Mouse (Mus musculus) embryonic facial prominence, embryonic 10.5 days (tissue): ENCODE data around the gene Nup133. TPM values are rescaled to one million over a fixed set of nuclear protein-coding genes. Genes with fewer than 3 reads are reported as not detected.

Source experiments
- DNase-seq: peaks from one replicate; pipeline ENCODE4 v3.0.0-alpha.2; 2017; ENCODE audit warnings: low spot score
- H3K27ac ChIP-seq: fragments of 300-500 bp; sonication (generic); replicated peaks from 2 replicates; pipeline ENCODE4 v1.5.1; 2016; ENCODE audit warnings: mild to moderate bottlenecking
- H3K27me3 ChIP-seq: fragments of 300-500 bp; sonication (generic); replicated peaks from 2 replicates; pipeline ENCODE4 v1.6.1; 2016; ENCODE audit warnings: low read depth, mild to moderate bottlenecking; ENCODE audit not compliant: poor library complexity, severe bottlenecking
- H3K36me3 ChIP-seq: fragments of 300-500 bp; sonication (generic); replicated peaks from 2 replicates; pipeline ENCODE4 v1.6.1; 2016; ENCODE audit warnings: mild to moderate bottlenecking, moderate library complexity
- H3K4me1 ChIP-seq: fragments of 300-500 bp; sonication (generic); 2 replicates; pipeline ENCODE4 v1.6.1; 2016
- H3K4me3 ChIP-seq: fragments of 300-500 bp; sonication (generic); 2 replicates; pipeline ENCODE4 v1.5.1; 2016; ENCODE audit warnings: mild to moderate bottlenecking, moderate library complexity
- H3K9me3 ChIP-seq: fragments of 300-500 bp; sonication (generic); 2 replicates; pipeline ENCODE4 v1.6.1; 2016; ENCODE audit warnings: mild to moderate bottlenecking
- WGBS: fragments of 180-500 bp; shearing (Covaris S2); methylation state at CpG from one replicate; pipeline ENCODE4 v1.1.7; 2016; 5-methylcytosine and 5-hydroxymethylcytosine counted together
- polyA plus RNA-seq: library from polyadenylated mRNA; unstranded; fragments of >200 nt; fragmentation: Nextera tagmentation; extraction: Ambion mirVana; gene quantifications from 2 replicates; pipeline ENCODE4 v1.2.1, GENCODE M21; 2016

Gene Nup133
- 54.2 and 60.6 TPM in 2 replicates for polyA plus RNA-seq

- peak within 1 kb of the TSS; percentile 89 for H3K27ac ChIP-seq
- H3K4me1 ChIP-seq: peaks cover 18% of the 10 kb centered on the region
- WGBS: under 1% methylated on average over 77 of the region's 77 CpGs
- H3K4me3 ChIP-seq: peak within 1 kb of the TSS; percentile 75
- no peaks in the 10 kb centered on the region for H3K9me3 ChIP-seq
- H3K27me3 ChIP-seq: no peaks in the 10 kb centered on the region
- peaks cover 41% of the 10 kb centered on the region for H3K36me3 ChIP-seq
- DNase-seq: peak; percentile 99
These were observed at the start of gene Nup133 for GRCm38 (mm10) chr8:123948942-123949685. Gene Nup133, minus strand, starts transcription at chr8:123949265.

- 85% methylated on average over 3 of the region's 3 CpGs for WGBS
- Histone ChIP-seq H3K36me3 (peaks cover 55% of the 10 kb centered on the region), H3K27me3 (no peaks in the 10 kb centered on the region), H3K4me1 (no peaks in the 10 kb centered on the region), H3K4me3 (no peak overlapping the region), H3K27ac (no peak overlapping the region), H3K9me3 (no peaks in the 10 kb centered on the region)
- no peak for DNase-seq
These were observed 44.9 kb upstream of the Nup133 start for GRCm38 (mm10) chr8:123993997-123994396.

DNA sequence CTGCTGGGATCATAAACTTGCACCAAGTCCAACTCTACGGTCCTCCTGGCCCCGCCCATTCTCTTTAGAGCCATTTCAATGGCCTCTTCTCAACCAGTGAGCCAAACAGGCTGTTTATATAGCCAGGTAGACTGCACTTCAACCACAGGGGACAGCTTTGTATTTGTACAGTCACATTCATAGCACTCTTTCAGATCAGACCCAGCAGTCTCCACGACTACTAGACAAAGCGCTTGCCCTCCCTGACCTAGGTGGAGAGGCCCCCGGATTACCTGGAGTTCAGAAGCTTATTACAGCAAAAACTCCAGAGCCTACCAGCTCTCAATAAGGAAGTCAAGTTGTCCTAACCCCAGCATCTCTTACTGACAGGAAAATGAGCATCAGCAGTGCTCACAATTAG is 44.5 kb upstream of the Nup133 start:
- no peak for DNase-seq
- Histone ChIP-seq H3K27ac (no peak overlapping the region), H3K36me3 (peaks cover 51% of the 10 kb centered on the region), H3K27me3 (no peaks in the 10 kb centered on the region), H3K4me3 (no peak overlapping the region), H3K9me3 (no peaks in the 10 kb centered on the region), H3K4me1 (no peaks in the 10 kb centered on the region)
- 85% methylated on average over 5 of the region's 5 CpGs for WGBS

DNA sequence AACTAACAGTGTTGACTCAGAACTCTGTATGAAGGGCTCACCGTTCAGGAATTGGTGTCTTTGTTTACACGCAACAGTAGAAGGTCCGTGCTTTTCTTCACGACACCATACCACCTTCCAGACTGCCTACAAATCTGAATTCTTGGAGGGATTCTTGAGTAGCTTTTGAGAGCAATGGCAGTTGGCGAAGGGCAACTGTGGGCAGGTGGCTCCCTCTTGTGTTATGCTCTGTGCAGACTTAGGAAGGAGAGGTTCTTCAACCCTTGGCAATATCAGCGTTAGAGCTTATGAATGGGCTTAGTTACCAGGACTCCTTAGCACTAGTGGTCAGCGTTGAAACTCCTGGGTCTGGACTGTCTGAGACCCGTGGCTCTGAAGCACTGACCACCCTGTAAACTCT is 43.5 kb upstream of the Nup133 start:
- no peaks in the 10 kb centered on the region for H3K27me3 ChIP-seq
- WGBS: 88% methylated on average over 8 of the region's 8 CpGs
- no peak overlapping the region for H3K27ac ChIP-seq
- no peaks in the 10 kb centered on the region for H3K9me3 ChIP-seq
- peaks cover 41% of the 10 kb centered on the region for H3K36me3 ChIP-seq
- H3K4me1 ChIP-seq: no peaks in the 10 kb centered on the region
- DNase-seq: no peak
- no peak overlapping the region for H3K4me3 ChIP-seq

- no peak overlapping the region for H3K27ac ChIP-seq
- H3K4me3 ChIP-seq: no peak overlapping the region
- DNase-seq: no peak
- 88% methylated on average over 13 of the region's 13 CpGs for WGBS
- no peaks in the 10 kb centered on the region for H3K9me3 ChIP-seq
- H3K4me1 ChIP-seq: no peaks in the 10 kb centered on the region
- peaks cover 23% of the 10 kb centered on the region for H3K36me3 ChIP-seq
- H3K27me3 ChIP-seq: no peaks in the 10 kb centered on the region
These were observed 41.4 kb upstream of the Nup133 start for GRCm38 (mm10) chr8:123990277-123991049.

GRCm38 (mm10) chr8:123989128-123989527 is 40.1 kb upstream of the Nup133 start:
- Histone ChIP-seq H3K27me3 (no peaks in the 10 kb centered on the region), H3K27ac (no peak overlapping the region), H3K4me3 (no peak overlapping the region), H3K36me3 (peaks cover 10% of the 10 kb centered on the region), H3K4me1 (no peaks in the 10 kb centered on the region), H3K9me3 (no peaks in the 10 kb centered on the region)
- no peak for DNase-seq
- WGBS: 79% methylated on average over 7 of the region's 7 CpGs

DNA sequence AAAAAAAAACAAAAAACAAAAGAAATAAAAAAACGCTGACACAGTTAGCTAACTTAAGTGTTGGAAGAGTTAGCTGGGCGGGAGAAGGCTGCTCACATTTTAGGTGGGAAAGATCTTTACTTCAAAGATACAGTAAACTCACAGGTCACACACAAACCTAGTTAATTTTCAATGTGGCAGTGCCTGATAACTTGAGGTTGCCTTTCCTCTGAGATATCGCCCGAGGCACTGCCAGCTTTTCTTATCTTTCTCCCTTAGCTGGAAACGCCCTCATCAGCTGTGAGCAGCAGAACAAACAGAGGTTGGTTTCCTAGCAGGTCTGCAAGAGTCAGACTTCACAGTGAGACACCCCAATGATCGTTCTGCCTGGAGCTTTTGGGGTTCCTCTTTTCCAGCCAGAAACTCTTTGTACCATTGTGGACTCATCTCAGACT is 39.6 kb upstream of the Nup133 start:
- Histone ChIP-seq H3K27ac (no peak overlapping the region), H3K4me1 (no peaks in the 10 kb centered on the region; the same call in 1 of the 2 replicates), H3K27me3 (no peaks in the 10 kb centered on the region), H3K4me3 (no peak overlapping the region), H3K36me3 (peaks cover 5% of the 10 kb centered on the region), H3K9me3 (no peaks in the 10 kb centered on the region)
- DNase-seq: no peak
- 69% methylated on average over 6 of the region's 6 CpGs for whole genome bisulfite sequencing

GRCm38 (mm10) chr8:123982826-123983400 is 33.8 kb upstream of the Nup133 start, which contains the start of gene Abcb10:
Gene Abcb10, minus strand, starts transcription at chr8:123983122.
- H3K4me1 ChIP-seq: peaks cover 28% of the 10 kb centered on the region
- H3K27me3 ChIP-seq: peaks cover 18% of the 10 kb centered on the region
- no peaks in the 10 kb centered on the region for H3K36me3 ChIP-seq
- DNase-seq: peak; percentile 91
- peak within 1 kb of the TSS; percentile 92 for H3K27ac ChIP-seq
- no peaks in the 10 kb centered on the region for H3K9me3 ChIP-seq
- WGBS: under 1% methylated on average over 56 of the region's 56 CpGs
- peak within 1 kb of the TSS; percentile 88 for H3K4me3 ChIP-seq

GRCm38 (mm10) chr8:123982291-123982793 is 33.3 kb upstream of the Nup133 start:
- Histone ChIP-seq H3K36me3 (no peaks in the 10 kb centered on the region), H3K27me3 (peaks cover 18% of the 10 kb centered on the region), H3K27ac (peak overlapping the region; percentile 92), H3K4me3 (peak overlapping the region; percentile 88), H3K4me1 (peaks cover 28% of the 10 kb centered on the region), H3K9me3 (no peaks in the 10 kb centered on the region)
- under 1% methylated on average over 48 of the region's 48 CpGs for whole genome bisulfite sequencing
- peak; percentile 61 for DNase-seq

GRCm38 (mm10) chr8:123981674-123982073 is 32.6 kb upstream of the Nup133 start:
- Histone ChIP-seq H3K9me3 (no peaks in the 10 kb centered on the region), H3K36me3 (no peaks in the 10 kb centered on the region), H3K4me1 (peaks cover 28% of the 10 kb centered on the region), H3K27ac (no peak overlapping the region), H3K4me3 (peak overlapping the region; percentile 88), H3K27me3 (peaks cover 18% of the 10 kb centered on the region)
- DNase-seq: no peak
- 63% methylated on average over 4 of the region's 4 CpGs for WGBS

- 61% methylated on average over 4 of the region's 4 CpGs for WGBS
- 0 out of 2 replicates have a peak overlapping the region, but pooled peaks have one; percentile 88 for H3K4me3 ChIP-seq
- H3K4me1 ChIP-seq: peaks cover 28% of the 10 kb centered on the region
- no peak overlapping the region for H3K27ac ChIP-seq
- peaks cover 18% of the 10 kb centered on the region for H3K27me3 ChIP-seq
- 0 out of 2 replicates have a peak, but pooled peaks cover under 1% of the 10 kb centered on the region for H3K36me3 ChIP-seq
- DNase-seq: no peak
- no peaks in the 10 kb centered on the region for H3K9me3 ChIP-seq
These were observed 31.2 kb upstream of the Nup133 start for GRCm38 (mm10) chr8:123980239-123980638.

DNA sequence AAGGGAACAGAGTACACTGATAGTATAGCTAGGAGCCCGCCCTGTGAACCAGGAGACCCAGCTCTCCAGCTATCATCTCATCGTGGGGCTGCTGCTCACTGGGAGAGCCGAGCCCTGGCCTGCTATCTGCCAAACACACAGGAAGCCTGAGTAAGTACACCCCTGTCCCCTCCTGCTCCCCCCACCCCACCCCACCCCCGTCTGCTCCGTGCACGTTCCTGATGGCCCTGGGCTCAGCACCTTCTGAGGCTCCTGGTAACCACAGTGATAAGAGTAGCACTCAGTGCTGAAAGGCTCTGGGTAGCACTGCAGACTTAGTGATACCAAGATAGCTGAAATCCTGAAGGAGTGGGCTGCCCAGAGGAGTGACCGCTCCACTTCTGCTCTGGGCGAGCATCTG is 29.9 kb upstream of the Nup133 start:
- 75% methylated on average over 8 of the region's 8 CpGs for WGBS
- H3K27ac ChIP-seq: no peak overlapping the region
- no peak for DNase-seq
- H3K36me3 ChIP-seq: 0 out of 2 replicates have a peak, but pooled peaks cover 4% of the 10 kb centered on the region
- peaks cover 18% of the 10 kb centered on the region for H3K27me3 ChIP-seq
- no peak overlapping the region; the same call in 1 of the 2 replicates for H3K4me3 ChIP-seq
- H3K4me1 ChIP-seq: peaks cover 28% of the 10 kb centered on the region
- H3K9me3 ChIP-seq: no peaks in the 10 kb centered on the region
